In the genomic region with DNA sequence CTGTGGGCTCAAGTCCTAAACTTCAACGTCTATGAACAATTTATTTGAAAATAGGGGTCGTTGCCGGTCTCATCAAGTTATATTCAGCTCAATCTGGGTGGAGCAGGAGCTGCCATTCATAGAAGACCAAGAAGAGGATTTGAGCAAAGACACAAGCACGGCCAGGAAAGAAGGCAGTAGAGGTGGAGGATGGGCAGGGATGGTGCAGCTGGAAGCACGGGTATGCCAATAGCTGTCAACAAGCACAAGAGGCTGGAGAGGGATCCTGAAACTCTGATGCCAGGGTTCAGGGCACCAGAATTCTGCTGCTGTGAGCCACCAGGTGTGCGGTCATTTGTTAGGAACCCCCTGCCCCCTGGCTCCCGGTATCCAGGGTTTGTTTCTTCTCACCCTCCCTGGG, we compare ENCODE assay signal across 17 mouse cellular contexts.
"Had no signal": no experiment of that assay in that cellular context is flagged by ENCODE, and none has a peak within 500 bp of the region (broad histone marks: within the 10 kb centered on the region; RNA-seq: fewer than 3 reads in every experiment).

No protein-coding gene starts in this region.

- DNase-seq: lung, adult 2 months; lung, postnatal 14 days; lung, postnatal 36 days; right cerebral cortex, postnatal 14 days; thymus, adult 2 months; thymus, postnatal 25 days; thymus, postnatal 4 days had no signal

- H3K9ac ChIP-seq: lung, embryonic 15.5 days; midbrain, embryonic 13.5 days; midbrain, embryonic 15.5 days; neural tube, embryonic 12.5 days; stomach, embryonic 15.5 days had no signal

- H3K27me3 ChIP-seq: lung, embryonic 15.5 days; midbrain, embryonic 13.5 days; midbrain, embryonic 15.5 days; neural tube, embryonic 12.5 days; stomach, embryonic 15.5 days had no signal

- H3K27ac ChIP-seq: lung, embryonic 15.5 days; macrophage; midbrain, embryonic 13.5 days; midbrain, embryonic 15.5 days; neural tube, embryonic 12.5 days; stomach, embryonic 15.5 days; stomach, postnatal 0 days had no signal

- H3K4me1 ChIP-seq: lung, embryonic 15.5 days; stomach, embryonic 15.5 days had no signal

- H3K4me2 ChIP-seq: lung, embryonic 15.5 days; midbrain, embryonic 11.5 days; midbrain, embryonic 13.5 days; midbrain, embryonic 15.5 days; neural tube, embryonic 12.5 days; stomach, embryonic 15.5 days had no signal

- ATAC-seq: lung, postnatal 0 days; midbrain, embryonic 13.5 days; midbrain, embryonic 15.5 days had no signal

- H3K9me3 ChIP-seq: lung, embryonic 15.5 days; megakaryocyte, embryonic 14.5 days; midbrain, embryonic 13.5 days; midbrain, embryonic 15.5 days; neural tube, embryonic 12.5 days; stomach, embryonic 15.5 days had no signal

- H3K36me3 ChIP-seq: lung, embryonic 15.5 days; midbrain, embryonic 13.5 days; midbrain, embryonic 15.5 days; neural tube, embryonic 12.5 days; stomach, embryonic 15.5 days had no signal

- H3K4me3 ChIP-seq: lung, embryonic 15.5 days; megakaryocyte, embryonic 14.5 days; midbrain, embryonic 13.5 days; midbrain, embryonic 15.5 days; neural tube, embryonic 12.5 days; stomach, embryonic 15.5 days had no signal
